Mouse (Mus musculus): Measurements from ENCODE around the gene Gale. TPM values are rescaled to one million over a fixed set of nuclear protein-coding genes. Genes with fewer than 3 reads are reported as not detected.
"Not testable (repeated sequence)": the region's sequence is repeated elsewhere in the genome, so short reads cannot be mapped to it uniquely, and the experiment has no call there.

Gale gene
- polyA plus RNA-seq, 1 experiment from 2014 or later = 44.1 TPM

DNA sequence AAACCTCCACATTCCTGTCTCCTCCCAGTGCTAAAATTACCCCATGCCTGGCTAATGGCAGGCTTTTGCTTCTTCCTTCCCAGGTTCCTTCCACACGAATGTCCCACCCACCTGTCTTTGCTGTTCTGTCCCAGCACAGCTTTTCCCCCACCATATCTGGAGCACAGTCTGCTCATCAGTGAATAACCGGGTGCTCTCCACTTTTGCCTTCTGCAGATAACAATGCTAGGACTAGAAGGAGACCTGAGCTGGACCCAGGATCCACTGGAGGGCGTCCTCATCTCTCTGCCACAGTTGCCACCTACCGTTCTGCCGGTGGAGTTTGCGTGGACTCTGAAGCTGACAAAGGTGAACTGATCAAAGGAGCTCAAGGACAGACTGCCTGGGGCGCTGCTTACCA lies 24.7 kb upstream of the Gale start:
- H3K4me3 ChIP-seq (replicated peaks; ENCODE audit: low read length) = no peak overlapping the region
- no peak overlapping the region for H3K27ac ChIP-seq (ENCODE audit: low read length)
- ATAC-seq = no peak
- 86% methylated on average over 7 of the region's 7 CpGs for WGBS
- H3K4me2 ChIP-seq (ENCODE audit: low read length) = no peak overlapping the region
- no peaks in the 10 kb centered on the region for H3K9me3 ChIP-seq (ENCODE audit: control insufficient read depth, low read length)
- no peak overlapping the region for H3K9ac ChIP-seq (replicated peaks; ENCODE audit: low read depth, low read length)
- no peaks in the 10 kb centered on the region for H3K4me1 ChIP-seq (replicated peaks; ENCODE audit: control insufficient read depth, insufficient read depth, low read length)
- H3K27me3 ChIP-seq (replicated peaks; ENCODE audit: control insufficient read depth, insufficient read depth, low read length) = no peaks in the 10 kb centered on the region
- H3K36me3 ChIP-seq (ENCODE audit: control insufficient read depth, insufficient read depth) = peaks cover 3% of the 10 kb centered on the region; the same call in 1 of the 2 replicates

GRCm38 (mm10) chr4:135941026-135941425 lies 22.5 kb upstream of the Gale start:
- not testable (repeated sequence) for H3K27me3 ChIP-seq (replicated peaks; ENCODE audit: control insufficient read depth, insufficient read depth, low read length); H3K4me1 ChIP-seq (replicated peaks; ENCODE audit: control insufficient read depth, insufficient read depth, low read length); H3K27ac ChIP-seq (ENCODE audit: low read length); H3K9me3 ChIP-seq (ENCODE audit: control insufficient read depth, low read length); H3K36me3 ChIP-seq (ENCODE audit: control insufficient read depth, insufficient read depth); H3K4me3 ChIP-seq (replicated peaks; ENCODE audit: low read length); H3K4me2 ChIP-seq (ENCODE audit: low read length); H3K9ac ChIP-seq (replicated peaks; ENCODE audit: low read depth, low read length); ATAC-seq
- 80% methylated on average over 8 of the region's 8 CpGs for WGBS

DNA sequence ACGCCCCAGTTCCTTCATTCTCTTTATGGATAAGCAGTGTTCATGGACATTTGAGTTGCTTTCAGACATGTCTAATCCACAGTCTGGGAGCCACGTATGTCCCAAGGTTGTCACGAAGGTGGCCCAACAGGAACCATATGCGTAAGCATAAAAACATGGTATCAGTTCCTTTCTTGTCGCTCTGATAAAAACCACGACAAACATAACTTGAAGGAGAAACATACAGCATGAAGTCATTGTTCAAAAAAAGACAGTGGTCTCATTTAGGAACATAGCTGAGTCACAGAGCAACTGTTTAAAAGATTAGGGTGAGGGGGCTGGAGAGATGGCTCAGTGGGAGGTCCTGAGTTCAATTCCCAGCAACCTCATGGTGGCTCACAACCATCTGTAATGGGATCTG lies 21.3 kb upstream of the Gale start:
- Histone ChIP-seq H3K4me1 (replicated peaks; ENCODE audit: control insufficient read depth, insufficient read depth, low read length) (peaks cover 8% of the 10 kb centered on the region), H3K27me3 (replicated peaks; ENCODE audit: control insufficient read depth, insufficient read depth, low read length) (no peaks in the 10 kb centered on the region), H3K9me3 (ENCODE audit: control insufficient read depth, low read length) (no peaks in the 10 kb centered on the region), H3K4me3 (replicated peaks; ENCODE audit: low read length) (no peak overlapping the region), H3K36me3 (ENCODE audit: control insufficient read depth, insufficient read depth) (peaks cover 3% of the 10 kb centered on the region; the same call in 1 of the 2 replicates), H3K9ac (replicated peaks; ENCODE audit: low read depth, low read length) (no peak overlapping the region), H3K27ac (ENCODE audit: low read length) (no peak overlapping the region), H3K4me2 (ENCODE audit: low read length) (no peak overlapping the region)
- WGBS = 93% methylated on average over 6 of the region's 6 CpGs
- ATAC-seq = no peak

- WGBS = 50% methylated on average over 4 of the region's 4 CpGs
- Histone ChIP-seq H3K27ac (ENCODE audit: low read length) (no peak overlapping the region), H3K4me3 (replicated peaks; ENCODE audit: low read length) (no peak overlapping the region), H3K27me3 (replicated peaks; ENCODE audit: control insufficient read depth, insufficient read depth, low read length) (no peaks in the 10 kb centered on the region), H3K4me1 (replicated peaks; ENCODE audit: control insufficient read depth, insufficient read depth, low read length) (peaks cover 17% of the 10 kb centered on the region), H3K36me3 (ENCODE audit: control insufficient read depth, insufficient read depth) (peaks cover 3% of the 10 kb centered on the region; the same call in 1 of the 2 replicates), H3K4me2 (ENCODE audit: low read length) (no peak overlapping the region), H3K9me3 (ENCODE audit: control insufficient read depth, low read length) (no peaks in the 10 kb centered on the region), H3K9ac (replicated peaks; ENCODE audit: low read depth, low read length) (no peak overlapping the region)
- no peak for ATAC-seq
Observed at GRCm38 (mm10) chr4:135943389-135943788, 20.1 kb upstream of the Gale start.

DNA sequence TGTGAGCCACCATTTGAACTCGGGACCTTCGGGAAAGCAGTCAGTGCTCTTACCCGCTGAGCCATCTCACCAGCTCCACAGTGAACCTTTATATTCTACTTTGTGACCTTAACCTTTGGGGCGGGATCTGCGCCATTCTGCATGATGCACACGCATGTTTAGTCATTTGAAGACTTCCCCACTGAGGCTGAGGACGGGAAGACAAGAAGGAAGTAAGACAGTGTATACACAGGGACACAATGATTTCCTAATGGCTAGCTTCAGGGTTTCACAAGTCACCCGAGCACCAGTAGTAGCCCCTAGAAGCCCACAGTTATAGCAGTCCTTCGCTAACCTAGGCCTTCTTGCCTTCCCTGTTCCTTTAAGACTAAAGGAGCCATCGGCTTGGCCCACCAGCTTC lies 17.8 kb upstream of the Gale start:
- Histone ChIP-seq H3K4me1 (replicated peaks; ENCODE audit: control insufficient read depth, insufficient read depth, low read length) (peaks cover 17% of the 10 kb centered on the region), H3K27me3 (replicated peaks; ENCODE audit: control insufficient read depth, insufficient read depth, low read length) (no peaks in the 10 kb centered on the region), H3K36me3 (ENCODE audit: control insufficient read depth, insufficient read depth) (peaks cover 3% of the 10 kb centered on the region; the same call in 1 of the 2 replicates), H3K4me3 (replicated peaks; ENCODE audit: low read length) (peak overlapping the region; percentile 86), H3K4me2 (ENCODE audit: low read length) (peak overlapping the region; percentile 81), H3K27ac (ENCODE audit: low read length) (peak overlapping the region; percentile 78), H3K9me3 (ENCODE audit: control insufficient read depth, low read length) (no peaks in the 10 kb centered on the region), H3K9ac (replicated peaks; ENCODE audit: low read depth, low read length) (peak overlapping the region; percentile 53)
- no peak; the same call in 1 of the 2 replicates for ATAC-seq
- WGBS = 73% methylated on average over 10 of the region's 10 CpGs

DNA sequence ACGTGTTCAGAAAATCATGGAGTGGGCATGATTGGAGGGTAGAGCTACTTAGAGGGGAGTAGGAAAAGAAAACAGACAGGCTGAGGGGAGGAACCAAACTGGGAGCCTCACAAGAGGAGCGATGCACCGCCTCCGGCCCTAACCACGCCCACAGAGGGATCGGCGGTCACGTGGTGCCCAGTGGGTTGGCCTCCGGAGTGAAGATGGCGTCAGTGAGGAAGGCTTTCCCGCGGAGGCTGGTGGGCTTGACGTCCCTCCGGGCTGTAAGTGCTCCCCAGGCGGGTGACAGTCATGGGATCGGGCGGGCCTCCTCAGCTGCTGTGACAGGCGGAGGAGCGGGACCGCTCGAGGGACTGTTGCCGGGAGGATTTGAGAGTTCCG lies 17.3 kb upstream of the Gale start, which contains the start of gene Hmgcl:
Gene Hmgcl, plus strand, starts transcription at position 171 of the 381 bp plus-strand sequence.
- ATAC-seq = peak; percentile 97
- Histone ChIP-seq H3K9ac (replicated peaks; ENCODE audit: low read depth, low read length) (peak within 1 kb of the TSS; percentile 83), H3K27ac (ENCODE audit: low read length) (peak within 1 kb of the TSS; percentile 78), H3K9me3 (ENCODE audit: control insufficient read depth, low read length) (no peaks in the 10 kb centered on the region), H3K4me1 (replicated peaks; ENCODE audit: control insufficient read depth, insufficient read depth, low read length) (peaks cover 17% of the 10 kb centered on the region), H3K4me3 (replicated peaks; ENCODE audit: low read length) (peak within 1 kb of the TSS; percentile 86), H3K27me3 (replicated peaks; ENCODE audit: control insufficient read depth, insufficient read depth, low read length) (no peaks in the 10 kb centered on the region), H3K4me2 (ENCODE audit: low read length) (peak within 1 kb of the TSS; percentile 81), H3K36me3 (ENCODE audit: control insufficient read depth, insufficient read depth) (0 out of 2 replicates have a peak, but pooled peaks cover 4% of the 10 kb centered on the region)
- under 1% methylated on average over 23 of the region's 23 CpGs for WGBS

- peak; percentile 34 for ATAC-seq
- no peaks in the 10 kb centered on the region for H3K27me3 ChIP-seq (replicated peaks; ENCODE audit: control insufficient read depth, insufficient read depth, low read length)
- peak overlapping the region; percentile 81 for H3K4me2 ChIP-seq (ENCODE audit: low read length)
- 0 out of 2 replicates have a peak, but pooled peaks cover 2% of the 10 kb centered on the region for H3K9me3 ChIP-seq (ENCODE audit: control insufficient read depth, low read length)
- H3K36me3 ChIP-seq (ENCODE audit: control insufficient read depth, insufficient read depth) = peaks cover 7% of the 10 kb centered on the region
- H3K27ac ChIP-seq (ENCODE audit: low read length) = peak overlapping the region; percentile 50
- peak overlapping the region; percentile 86 for H3K4me3 ChIP-seq (replicated peaks; ENCODE audit: low read length)
- under 1% methylated on average over 28 of the region's 28 CpGs for WGBS
- H3K9ac ChIP-seq (replicated peaks; ENCODE audit: low read depth, low read length) = peak overlapping the region; percentile 83
- H3K4me1 ChIP-seq (replicated peaks; ENCODE audit: control insufficient read depth, insufficient read depth, low read length) = peaks cover 17% of the 10 kb centered on the region
Observed at GRCm38 (mm10) chr4:135946659-135947301, 16.7 kb upstream of the Gale start.

DNA sequence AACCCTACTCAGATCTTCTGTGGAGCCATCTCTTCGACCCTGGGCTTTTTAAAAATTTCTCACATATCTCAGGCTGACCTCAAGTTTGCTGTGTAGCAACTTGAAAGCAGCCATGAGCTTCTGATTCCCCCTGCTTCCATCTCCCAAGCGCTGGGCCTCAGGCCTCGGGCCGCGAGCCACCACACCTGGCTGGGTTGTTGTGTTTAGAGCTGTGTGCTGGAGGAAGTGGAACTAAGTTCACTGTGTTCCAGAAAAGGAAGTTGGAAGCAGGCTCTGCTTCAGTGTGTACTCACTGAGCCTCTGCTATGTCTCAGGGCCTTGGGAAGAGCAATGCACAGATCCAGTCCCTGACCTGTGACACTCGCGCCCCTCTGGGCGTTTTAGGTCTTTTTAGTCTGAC lies 15.4 kb upstream of the Gale start:
- ATAC-seq = no peak
- peaks cover 7% of the 10 kb centered on the region for H3K36me3 ChIP-seq (ENCODE audit: control insufficient read depth, insufficient read depth)
- H3K4me2 ChIP-seq (ENCODE audit: low read length) = no peak overlapping the region
- H3K27me3 ChIP-seq (replicated peaks; ENCODE audit: control insufficient read depth, insufficient read depth, low read length) = no peaks in the 10 kb centered on the region
- H3K9me3 ChIP-seq (ENCODE audit: control insufficient read depth, low read length) = 0 out of 2 replicates have a peak, but pooled peaks cover 2% of the 10 kb centered on the region
- 97% methylated on average over 8 of the region's 8 CpGs for WGBS
- no peak overlapping the region for H3K9ac ChIP-seq (replicated peaks; ENCODE audit: low read depth, low read length)
- H3K27ac ChIP-seq (ENCODE audit: low read length) = no peak overlapping the region
- H3K4me1 ChIP-seq (replicated peaks; ENCODE audit: control insufficient read depth, insufficient read depth, low read length) = peaks cover 17% of the 10 kb centered on the region
- no peak overlapping the region for H3K4me3 ChIP-seq (replicated peaks; ENCODE audit: low read length)

DNA sequence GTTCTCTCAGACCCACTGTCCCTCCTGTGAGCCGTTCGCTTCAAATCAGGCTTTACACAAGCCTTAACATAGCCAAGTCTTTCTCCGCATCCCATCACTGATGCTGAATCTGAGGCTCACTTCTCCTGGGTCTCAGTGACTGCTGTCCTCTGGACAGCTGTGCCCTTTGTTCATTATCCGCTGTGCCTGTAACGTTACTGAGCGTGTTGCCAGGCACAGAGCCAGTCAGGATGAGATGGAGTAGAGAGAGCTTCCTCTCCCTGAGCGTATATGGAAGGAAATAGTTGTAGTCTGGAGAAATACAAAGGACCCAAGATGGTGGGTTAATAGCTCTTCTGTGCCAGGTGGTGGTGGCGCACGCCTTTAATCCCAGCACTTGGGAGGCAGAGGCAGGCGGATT lies 14.1 kb upstream of the Gale start:
- Histone ChIP-seq H3K4me2 (ENCODE audit: low read length) (no peak overlapping the region), H3K36me3 (ENCODE audit: control insufficient read depth, insufficient read depth) (peaks cover 7% of the 10 kb centered on the region), H3K4me3 (replicated peaks; ENCODE audit: low read length) (no peak overlapping the region), H3K27ac (ENCODE audit: low read length) (no peak overlapping the region), H3K27me3 (replicated peaks; ENCODE audit: control insufficient read depth, insufficient read depth, low read length) (no peaks in the 10 kb centered on the region), H3K4me1 (replicated peaks; ENCODE audit: control insufficient read depth, insufficient read depth, low read length) (peaks cover 17% of the 10 kb centered on the region), H3K9ac (replicated peaks; ENCODE audit: low read depth, low read length) (no peak overlapping the region), H3K9me3 (ENCODE audit: control insufficient read depth, low read length) (0 out of 2 replicates have a peak, but pooled peaks cover 2% of the 10 kb centered on the region)
- 81% methylated on average over 10 of the region's 10 CpGs for WGBS
- no peak for ATAC-seq
